Mouse (Mus musculus) MEL (cell line): ENCODE measurements around the gene Rcsd1. TPM values are rescaled to one million over a fixed set of nuclear protein-coding genes. Genes with fewer than 3 reads are reported as not detected.

ENCODE experiments used
- polyA plus RNA-seq, 2 experiments: library from polyadenylated mRNA; stranded (reverse) in 1 of 2; unstranded in 1 of 2; fragments of >175 nt in 1 of 2; fragments of >200 nt in 1 of 2; gene quantifications; 2 replicates each; pipeline versions ENCODE4 v1.2.1 to v1.2.4; 2012; ENCODE audit warnings: low replicate concordance in 2 of 2, low read depth in 1 of 2; ENCODE audit not compliant: insufficient read length in 2 of 2, insufficient read depth in 1 of 2, missing spikeins in 1 of 2
- total RNA-seq: library from RNA; depleted of rRNA; stranded (reverse); fragments of 300-350 nt; gene quantifications from 2 replicates; pipeline ENCODE4 v1.2.3, GENCODE M21; 2012; rRNA removed

Rcsd1 gene
- total and polyA plus RNA-seq, 3 experiments, result 19.0 to 38.0 TPM; not detected in 1

Other genes with a start within 250 kb of the Rcsd1 start
- 8.2 and 8.9 TPM in 2 replicates for gene Dcaf6, start 249.3 kb downstream of the Rcsd1 start, total RNA-seq
- gene Dcaf6, start 249.3 kb downstream of the Rcsd1 start, polyA plus RNA-seq, result 10 to 100 TPM in 1 of 2 experiments, not detected in 1; 17.1 TPM
- gene Mpc2, start 249.1 kb downstream of the Rcsd1 start, total RNA-seq, result 54.0 and 57.0 TPM in 2 replicates
- gene Mpc2, start 249.1 kb downstream of the Rcsd1 start, polyA plus RNA-seq, result 10 to 100 TPM in 1 of 2 experiments, not detected in 1; 51.3 TPM
- not detected in 2 replicates for gene Adcy10, start 224.6 kb downstream of the Rcsd1 start, total RNA-seq
- not detected for gene Adcy10, start 224.6 kb downstream of the Rcsd1 start, polyA plus RNA-seq
- gene Mpzl1, start 75.2 kb downstream of the Rcsd1 start, total RNA-seq, result 3.2 and 3.8 TPM in 2 replicates
- gene Mpzl1, start 75.2 kb downstream of the Rcsd1 start, polyA plus RNA-seq, result 10 to 100 TPM in 1 of 2 experiments, not detected in 1; 19.8 TPM
- gene Creg1, start 54.0 kb upstream of the Rcsd1 start, total RNA-seq, result 83.6 and 105 TPM in 2 replicates
- 100 to 1,000 TPM in 1 of 2 experiments, not detected in 1; 184 TPM for gene Creg1, start 54.0 kb upstream of the Rcsd1 start, polyA plus RNA-seq
- 1.3 and 1.5 TPM in 2 replicates for gene Cd247, start 78.9 kb upstream of the Rcsd1 start, total RNA-seq
- 1 to 10 TPM in 1 of 2 experiments, not detected in 1; 1.7 TPM for gene Cd247, start 78.9 kb upstream of the Rcsd1 start, polyA plus RNA-seq